Mouse (Mus musculus) cortical plate, adult 2 months (tissue): ENCODE results near the gene Dclk1. TPM values are rescaled to one million over a fixed set of nuclear protein-coding genes. Genes with fewer than 3 reads are reported as not detected.

Source experiments
- H3K27ac ChIP-seq: fragments of 200-500 bp; 2 replicates; pipeline ENCODE4 v1.5.1; 2012; ENCODE audit warnings: low read length, control low read depth, inconsistent platforms; ENCODE audit not compliant: insufficient read depth
- H3K4me1 ChIP-seq: fragments of 200-500 bp; 2 replicates; pipeline ENCODE4 v1.6.1; 2011; ENCODE audit warnings: low read length; ENCODE audit not compliant: control insufficient read depth, insufficient read depth
- H3K4me3 ChIP-seq: fragments of 200-500 bp; 2 replicates; pipeline ENCODE4 v1.5.1; 2011; ENCODE audit warnings: mild to moderate bottlenecking, low read length, control low read depth; ENCODE audit not compliant: insufficient read depth
- CTCF ChIP-seq: fragments of 200-500 bp; IDR thresholded peaks from 2 replicates; pipeline ENCODE4 v1.5.1; 2011; ENCODE audit warnings: mild to moderate bottlenecking, control low read depth, low read length; ENCODE audit not compliant: insufficient read depth; ENCODE audit errors: extremely low read depth
- POLR2A ChIP-seq: fragments of 200-500 bp; IDR thresholded peaks from 2 replicates; pipeline ENCODE4 v1.6.1; 2011; ENCODE audit warnings: mild to moderate bottlenecking, low read length, control low read depth; ENCODE audit not compliant: insufficient read depth; ENCODE audit errors: extremely low read depth
- polyA plus RNA-seq: library from polyadenylated mRNA; depleted of rRNA; stranded (reverse); fragments of >200 nt; gene quantifications from 2 replicates; pipeline ENCODE4 v1.2.3, GENCODE M21; 2012

Dclk1 gene
- polyA plus RNA-seq, 1 experiment: 333 TPM

DNA sequence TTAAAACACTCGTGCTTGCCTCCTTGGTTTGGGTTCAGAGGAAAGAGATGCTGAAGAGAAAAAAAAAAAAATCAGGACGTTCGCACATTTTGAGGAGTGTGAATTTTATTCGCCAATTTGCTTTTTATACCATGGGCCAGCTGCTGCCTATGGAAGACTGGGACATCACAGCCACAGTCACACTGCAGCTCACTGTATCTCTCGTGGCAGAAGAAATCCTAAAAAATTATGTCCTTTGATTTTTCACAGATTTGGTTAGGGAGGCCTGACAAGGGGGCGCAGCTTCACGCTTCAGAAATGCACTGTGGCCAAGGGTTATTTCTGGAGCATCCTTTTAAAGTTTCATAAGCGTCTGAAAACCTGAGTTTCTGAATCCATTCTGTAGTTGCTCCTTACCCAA, 73.7 kb downstream of the Dclk1 start:
- Histone ChIP-seq H3K27ac (no peak overlapping the region), H3K4me1 (peaks cover 9% of the 10 kb centered on the region), H3K4me3 (no peak overlapping the region)
- TF ChIP-seq POLR2A: no peak
- TF ChIP-seq CTCF: no peak

DNA sequence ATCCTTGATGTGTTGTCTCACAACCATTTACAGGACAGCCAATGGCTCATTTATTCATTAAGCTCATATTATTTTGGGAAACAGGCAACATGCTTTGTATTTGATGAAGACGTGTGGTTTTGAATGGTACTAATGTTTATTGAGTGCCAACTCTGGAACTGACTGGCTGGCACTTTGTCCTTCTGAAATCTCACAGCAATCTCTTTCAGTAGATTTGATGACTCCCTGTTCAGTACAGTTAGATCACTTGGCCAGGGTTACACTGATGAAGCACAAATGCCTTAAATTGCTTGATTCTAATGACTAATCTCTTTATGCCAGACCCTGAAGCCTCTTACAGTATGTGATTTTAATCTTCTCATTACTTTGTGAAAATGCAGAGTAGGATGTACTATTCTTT, 75.9 kb downstream of the Dclk1 start:
- no peak for TF ChIP-seq POLR2A
- TF ChIP-seq CTCF: no peak
- H3K4me3 ChIP-seq: no peak overlapping the region

DNA sequence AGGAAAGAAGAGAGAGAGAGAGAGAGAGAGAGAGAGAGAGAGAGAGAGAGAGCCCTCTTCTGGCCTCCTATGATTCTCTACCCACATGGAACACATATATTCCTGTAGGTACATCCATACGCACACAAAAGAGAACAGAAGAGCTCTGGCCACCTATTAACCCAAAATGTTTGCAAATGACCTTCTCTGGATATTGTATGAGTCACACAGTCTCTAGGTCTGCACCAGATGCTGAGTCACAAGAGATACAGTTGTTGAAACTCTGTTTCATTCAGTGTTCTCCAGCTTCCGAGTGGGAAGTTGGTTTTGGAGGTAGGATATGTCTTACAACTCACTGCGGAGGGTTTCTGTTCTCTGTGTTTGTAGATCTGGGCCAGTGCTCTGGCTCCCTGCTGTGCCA, 78.4 kb downstream of the Dclk1 start:
- H3K4me3 ChIP-seq: no peak overlapping the region
- no peak overlapping the region for H3K27ac ChIP-seq
- no peak for TF ChIP-seq CTCF
- no peak for TF ChIP-seq POLR2A
- peaks cover 5% of the 10 kb centered on the region for H3K4me1 ChIP-seq

More for the DNA sequence above, 75.9 kb downstream of the Dclk1 start:
- Histone ChIP-seq H3K4me1 (peaks cover 8% of the 10 kb centered on the region), H3K27ac (no peak overlapping the region)

DNA sequence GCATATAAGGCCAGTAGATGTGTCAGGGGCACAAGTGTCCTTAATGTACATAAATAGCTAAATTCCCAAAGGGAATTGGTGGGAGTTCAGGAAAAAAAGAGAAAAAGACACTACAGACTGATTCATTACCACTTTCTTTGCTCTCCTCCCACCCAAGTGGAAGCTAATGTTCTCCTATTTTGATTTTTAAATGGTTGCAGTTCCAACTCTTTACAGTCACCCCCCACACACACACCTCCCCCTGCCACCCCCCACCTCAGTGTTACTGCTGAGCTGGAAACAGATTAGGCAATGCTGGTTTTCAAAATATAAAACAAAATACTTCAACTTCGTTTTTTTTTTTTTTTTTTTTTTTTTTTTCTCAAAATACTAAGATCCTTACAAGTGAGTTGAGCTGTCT, 81.9 kb downstream of the Dclk1 start:
- TF ChIP-seq CTCF (no peak), POLR2A (no peak)

DNA sequence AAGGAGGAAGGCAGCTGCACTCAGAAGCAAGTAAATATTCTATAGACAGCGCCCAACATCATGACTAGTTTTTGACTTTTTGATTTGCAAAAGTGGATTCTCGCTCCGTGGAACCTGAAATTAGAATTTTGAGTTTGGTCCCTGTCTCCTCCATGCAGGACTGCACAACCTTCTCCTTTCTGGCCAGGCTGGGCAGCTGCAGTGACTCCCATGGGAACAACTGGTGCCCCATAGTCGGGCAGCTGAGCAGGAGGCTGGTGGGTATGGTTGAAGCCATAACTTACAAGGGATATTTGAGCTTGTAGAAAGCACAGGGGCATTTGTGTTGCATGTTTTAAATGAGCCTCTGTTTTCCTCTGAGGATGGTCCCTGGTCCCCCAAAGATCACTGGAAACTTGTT, 88.3 kb downstream of the Dclk1 start:
- Histone ChIP-seq H3K4me3 (no peak overlapping the region), H3K27ac (no peak overlapping the region), H3K4me1 (peaks cover 4% of the 10 kb centered on the region; the same call in 1 of the 2 replicates)
- no peak for TF ChIP-seq CTCF

More for the DNA sequence above, 81.9 kb downstream of the Dclk1 start:
- Histone ChIP-seq H3K27ac (no peak overlapping the region), H3K4me1 (no peaks in the 10 kb centered on the region; the same call in 1 of the 2 replicates), H3K4me3 (no peak overlapping the region)

DNA sequence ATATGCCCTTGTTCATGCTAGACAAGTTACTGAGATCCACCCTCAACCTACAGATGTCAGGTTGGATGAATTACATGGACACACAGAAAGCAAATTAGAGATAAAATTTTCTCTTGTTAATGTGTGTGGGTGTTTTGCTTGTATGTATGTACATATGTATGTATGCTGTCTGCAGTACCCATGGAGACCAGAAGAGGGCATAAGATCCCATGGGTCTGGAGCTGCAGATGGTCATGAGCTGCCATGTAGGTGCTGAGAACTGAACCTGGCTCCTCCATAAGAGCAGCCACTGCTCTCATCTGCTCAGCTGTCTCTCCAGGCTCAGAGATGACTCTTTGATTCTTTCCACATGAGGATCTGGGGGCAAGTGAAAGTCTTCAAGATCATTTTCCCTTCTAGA, 89.5 kb downstream of the Dclk1 start:
- no peak overlapping the region for H3K4me3 ChIP-seq
- H3K27ac ChIP-seq: no peak overlapping the region
- H3K4me1 ChIP-seq: peaks cover 4% of the 10 kb centered on the region; the same call in 1 of the 2 replicates
- no peak for TF ChIP-seq POLR2A
- no peak for TF ChIP-seq CTCF

DNA sequence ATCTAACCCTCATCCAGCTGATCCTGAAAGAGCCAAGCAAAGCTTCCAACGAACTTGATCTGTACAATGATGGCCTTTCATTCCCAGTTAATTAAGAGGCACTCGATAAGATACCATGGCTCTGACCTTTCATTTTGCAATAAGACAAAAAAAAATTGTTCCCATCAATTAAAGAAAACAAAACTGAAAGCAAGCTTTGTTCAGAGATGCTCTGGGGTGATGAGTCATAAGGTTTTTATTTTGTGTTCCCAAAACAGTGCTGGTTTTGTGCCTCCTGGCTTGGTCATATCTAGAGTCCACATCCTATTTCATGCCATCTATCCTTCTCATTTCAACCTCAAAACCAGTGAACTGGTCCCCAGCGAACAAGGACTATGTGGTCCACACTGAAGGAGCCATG, 91.3 kb downstream of the Dclk1 start:
- peaks cover 7% of the 10 kb centered on the region for H3K4me1 ChIP-seq
- no peak overlapping the region for H3K27ac ChIP-seq
- H3K4me3 ChIP-seq: no peak overlapping the region
- TF ChIP-seq CTCF (no peak), POLR2A (no peak)

DNA sequence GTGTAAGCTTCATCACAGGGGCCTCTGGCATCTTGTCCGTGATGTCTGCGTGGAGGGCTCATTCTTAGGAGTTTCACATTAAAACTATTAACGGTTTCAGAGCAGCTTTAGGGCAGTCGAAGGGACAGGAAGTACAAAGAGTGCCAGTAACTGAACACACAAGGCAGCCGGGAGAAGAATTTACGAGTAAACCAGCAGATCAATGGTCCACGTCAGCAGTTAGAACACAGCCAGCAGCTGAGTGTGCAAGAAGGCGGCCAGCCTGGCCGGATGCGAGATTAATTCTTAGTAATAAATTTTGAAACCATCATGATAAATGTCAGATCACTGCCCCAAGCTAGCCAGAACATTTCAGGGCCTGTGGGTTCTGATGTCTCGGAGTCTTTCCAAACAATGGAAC, 94.7 kb downstream of the Dclk1 start:
- Histone ChIP-seq H3K4me3 (no peak overlapping the region), H3K27ac (no peak overlapping the region), H3K4me1 (peaks cover 10% of the 10 kb centered on the region)
- TF ChIP-seq CTCF (no peak), POLR2A (no peak)

DNA sequence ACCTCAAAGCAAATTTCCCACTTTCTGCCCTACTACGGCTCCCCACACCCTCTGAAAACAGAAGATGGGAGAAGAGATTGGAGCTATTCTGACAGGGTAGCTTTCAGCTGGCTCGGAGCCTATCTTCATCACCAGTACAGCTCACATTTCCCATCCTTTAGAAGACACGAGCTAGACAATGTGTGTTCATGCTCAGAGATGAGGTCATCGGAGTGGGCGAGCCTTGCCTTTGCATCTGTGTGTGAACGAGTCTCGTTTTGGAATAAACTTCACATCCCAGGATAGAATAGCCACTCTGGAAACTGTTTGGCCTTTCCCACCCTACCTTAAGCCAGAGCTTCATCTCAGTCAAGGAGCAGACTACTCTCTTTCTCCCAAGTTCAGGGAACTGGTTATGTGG, 95.5 kb downstream of the Dclk1 start:
- Histone ChIP-seq H3K27ac (no peak overlapping the region), H3K4me1 (peaks cover 11% of the 10 kb centered on the region), H3K4me3 (no peak overlapping the region)
- TF ChIP-seq CTCF (no peak), POLR2A (no peak)

DNA sequence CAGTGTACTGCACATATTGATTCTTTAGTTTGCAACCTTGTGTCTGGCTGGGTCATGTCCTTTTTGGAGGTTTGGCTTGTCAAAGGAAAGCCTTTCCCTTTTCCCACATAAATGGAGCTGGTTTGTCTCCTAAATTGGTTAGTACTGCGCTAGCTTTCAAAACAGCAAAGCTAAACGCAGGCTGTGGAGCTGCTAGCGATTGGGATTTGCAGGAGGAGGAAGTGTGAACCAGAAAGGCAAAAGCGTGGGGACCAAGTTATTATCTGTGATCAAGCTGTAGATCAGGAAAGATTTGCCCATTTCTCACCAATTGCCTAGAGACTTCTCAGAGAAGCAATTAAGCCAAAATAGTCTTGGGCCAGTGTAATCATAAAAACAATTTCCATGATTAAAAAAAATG, 100.3 kb downstream of the Dclk1 start:
- peak overlapping the region; percentile 76 for H3K27ac ChIP-seq
- no peak for TF ChIP-seq POLR2A
- TF ChIP-seq CTCF: no peak
- H3K4me3 ChIP-seq: no peak overlapping the region
- H3K4me1 ChIP-seq: peaks cover 12% of the 10 kb centered on the region
